Mouse (Mus musculus) lung, postnatal 14 days (tissue): ENCODE measurements around the gene Myh14.

Source experiments
- DNase-seq: peaks from one replicate; pipeline ENCODE4 v3.0.0; 2021

Gene Myh14

GRCm38 (mm10) chr7:44596996-44597538 is 73.6 kb downstream of the Myh14 start:
- DNase-seq = no peak

- no peak for DNase-seq
Measured at GRCm38 (mm10) chr7:44596051-44596450, 74.6 kb downstream of the Myh14 start.

- no peak for DNase-seq
Measured at GRCm38 (mm10) chr7:44595131-44595561, 75.5 kb downstream of the Myh14 start.

- no peak for DNase-seq
Measured at GRCm38 (mm10) chr7:44594291-44594690, 76.4 kb downstream of the Myh14 start.

- peak; percentile 88 for DNase-seq
Measured at GRCm38 (mm10) chr7:44593775-44594174, 76.9 kb downstream of the Myh14 start.

GRCm38 (mm10) chr7:44593051-44593450 is 77.6 kb downstream of the Myh14 start:
- DNase-seq = no peak

GRCm38 (mm10) chr7:44591348-44592116 is 79.1 kb downstream of the Myh14 start:
- DNase-seq = no peak

- peak; percentile 84 for DNase-seq
Measured at GRCm38 (mm10) chr7:44590402-44591347, 80.0 kb downstream of the Myh14 start, which contains the start of gene Kcnc3. Gene Kcnc3, plus strand, starts transcription at chr7:44590664.

- no peak for DNase-seq
Measured at GRCm38 (mm10) chr7:44589946-44590345, 80.7 kb downstream of the Myh14 start.

- peak; percentile 78 for DNase-seq
Measured at GRCm38 (mm10) chr7:44589149-44589548, 81.5 kb downstream of the Myh14 start.

- no peak for DNase-seq
Measured at GRCm38 (mm10) chr7:44588338-44588737, 82.3 kb downstream of the Myh14 start.

GRCm38 (mm10) chr7:44587676-44588075 is 83.0 kb downstream of the Myh14 start:
- no peak for DNase-seq

- DNase-seq = peak; percentile 54
Measured at GRCm38 (mm10) chr7:44586930-44587329, 83.7 kb downstream of the Myh14 start.

- no peak for DNase-seq
Measured at GRCm38 (mm10) chr7:44586518-44586917, 84.1 kb downstream of the Myh14 start.

- no peak for DNase-seq
Measured at GRCm38 (mm10) chr7:44585606-44586005, 85.0 kb downstream of the Myh14 start.

- DNase-seq = no peak
Measured at GRCm38 (mm10) chr7:44584921-44585320, 85.7 kb downstream of the Myh14 start.

GRCm38 (mm10) chr7:44584265-44584804 is 86.3 kb downstream of the Myh14 start:
- no peak for DNase-seq

- DNase-seq = peak; percentile 29
Measured at GRCm38 (mm10) chr7:44583146-44583545, 87.5 kb downstream of the Myh14 start.

GRCm38 (mm10) chr7:44582709-44583108 is 87.9 kb downstream of the Myh14 start:
- no peak for DNase-seq

GRCm38 (mm10) chr7:44581637-44582036 is 89.0 kb downstream of the Myh14 start:
- no peak for DNase-seq

- no peak for DNase-seq
Measured at GRCm38 (mm10) chr7:44576333-44576844, 94.3 kb downstream of the Myh14 start.

- no peak for DNase-seq
Measured at GRCm38 (mm10) chr7:44572956-44573484, 97.6 kb downstream of the Myh14 start.
